Mouse (Mus musculus) heart, postnatal 0 days (tissue): ENCODE measurements around the gene Pabpn1l. TPM values are rescaled to one million over a fixed set of nuclear protein-coding genes. Genes with fewer than 3 reads are reported as not detected.

ENCODE experiments used
- ATAC-seq: fragments of 200-750 bp; cut with Nextera tagmentation; 2 replicates; pipeline ENCODE4 v1.8.0; 2017; ENCODE audit warnings: low read depth, moderate number of reproducible peaks, moderate library complexity; ENCODE audit not compliant: insufficient read depth
- DNase-seq: peaks from one replicate; pipeline ENCODE4 v3.0.0-alpha.2; 2016; ENCODE audit warnings: low spot score
- H3K27ac ChIP-seq: fragments of 300-500 bp; sonication (generic); 2 replicates; pipeline ENCODE4 v1.5.1; 2014; ENCODE audit warnings: low read depth, mild to moderate bottlenecking
- H3K27me3 ChIP-seq: fragments of 300-500 bp; sonication (generic); 2 replicates; pipeline ENCODE4 v1.6.1; 2014; ENCODE audit warnings: low read length, mixed read lengths; ENCODE audit not compliant: control insufficient read depth, insufficient read depth
- H3K36me3 ChIP-seq: fragments of 300-500 bp; sonication (generic); replicated peaks from 2 replicates; pipeline ENCODE4 v1.6.1; 2014; ENCODE audit warnings: low read length, mixed read lengths; ENCODE audit not compliant: control insufficient read depth, insufficient read depth
- H3K4me1 ChIP-seq: fragments of 300-500 bp; sonication (generic); 2 replicates; pipeline ENCODE4 v1.6.1; 2014; ENCODE audit warnings: antibody characterized with exemption; ENCODE audit not compliant: control insufficient read depth, insufficient read depth
- H3K4me2 ChIP-seq: fragments of 300-500 bp; sonication (generic); 2 replicates; pipeline ENCODE4 v1.6.1; 2014; ENCODE audit warnings: low read depth, mild to moderate bottlenecking, low read length, moderate library complexity
- H3K4me3 ChIP-seq: fragments of 300-500 bp; sonication (generic); 2 replicates; pipeline ENCODE4 v1.5.1; 2014; ENCODE audit warnings: low read depth, low read length
- H3K9ac ChIP-seq: fragments of 300-500 bp; sonication (generic); replicated peaks from 2 replicates; pipeline ENCODE4 v1.6.1; 2014; ENCODE audit warnings: low read depth, low read length, mixed read lengths
- H3K9me3 ChIP-seq: fragments of 300-500 bp; sonication (generic); replicated peaks from 2 replicates; pipeline ENCODE4 v1.6.1; 2016; ENCODE audit warnings: low read length; ENCODE audit not compliant: control insufficient read depth
- CTCF ChIP-seq: IDR thresholded peaks from 2 replicates; pipeline ENCODE4 v1.5.1; 2016; ENCODE audit warnings: antibody characterized with exemption, control low read depth, low read depth
- EP300 ChIP-seq: IDR thresholded peaks from 2 replicates; pipeline ENCODE4 v1.6.1; 2016; ENCODE audit warnings: antibody characterized with exemption, low read depth
- WGBS: fragments of 180-500 bp; shearing (Covaris S2); extraction: QIAGEN DNeasy Blood & Tissue Kit; methylation state at CpG from one replicate; pipeline ENCODE4 v1.1.7; 2014; 5-methylcytosine and 5-hydroxymethylcytosine counted together
- polyA plus RNA-seq: library from polyadenylated mRNA; unstranded; fragments of >200 nt; fragmentation: Nextera tagmentation; extraction: Ambion mirVana; gene quantifications from 2 replicates; pipeline ENCODE4 v1.2.1, GENCODE M21; 2015
- total RNA-seq: library from RNA; depleted of rRNA; stranded (reverse); fragments of >200 nt; gene quantifications from 2 replicates; pipeline ENCODE4 v1.2.3, GENCODE M21; 2014; ENCODE audit warnings: low replicate concordance

The Pabpn1l gene
- total and polyA plus RNA-seq, 2 experiments from 2014 or later = not detected

DNA sequence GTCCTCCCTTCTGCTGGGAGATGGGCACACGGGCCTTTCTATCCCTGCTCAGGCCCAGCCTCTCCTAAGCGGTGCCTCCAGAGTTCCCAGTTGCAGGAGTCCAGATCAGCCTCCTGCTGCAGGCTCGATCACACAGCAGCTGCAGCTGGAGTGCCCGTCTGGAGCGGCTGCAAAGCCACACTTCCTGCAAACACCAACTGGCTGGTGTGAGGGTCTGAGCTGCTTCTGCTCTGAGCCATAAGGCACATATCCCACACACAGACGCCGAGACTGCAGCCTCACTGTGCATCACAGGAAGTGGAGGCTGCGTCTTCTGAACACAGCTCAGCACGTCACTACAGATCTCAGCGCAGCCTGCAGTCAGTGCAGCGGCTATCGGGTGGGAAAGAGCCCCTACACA is 44.3 kb upstream of the Pabpn1l start:
- WGBS = 42% methylated on average over 12 of the region's 12 CpGs
- Histone ChIP-seq H3K36me3 (no peaks in the 10 kb centered on the region), H3K4me1 (peaks cover 41% of the 10 kb centered on the region), H3K9me3 (no peaks in the 10 kb centered on the region), H3K27me3 (0 out of 2 replicates have a peak, but pooled peaks cover 15% of the 10 kb centered on the region), H3K27ac (peak overlapping the region; percentile 82), H3K4me2 (peak overlapping the region; percentile 10; the same call in 1 of the 2 replicates), H3K4me3 (no peak overlapping the region), H3K9ac (no peak overlapping the region)
- DNase-seq = peak; percentile 36
- no peak for ATAC-seq
- TF ChIP-seq CTCF = no peak; the same call in 1 of the 2 replicates
- no peak for TF ChIP-seq EP300

- Histone ChIP-seq H3K36me3 (no peaks in the 10 kb centered on the region), H3K4me2 (peak overlapping the region; percentile 10; the same call in 1 of the 2 replicates), H3K9ac (no peak overlapping the region), H3K27ac (peak overlapping the region; percentile 82), H3K4me3 (no peak overlapping the region), H3K27me3 (0 out of 2 replicates have a peak, but pooled peaks cover 12% of the 10 kb centered on the region), H3K4me1 (peaks cover 45% of the 10 kb centered on the region), H3K9me3 (no peaks in the 10 kb centered on the region)
- no peak for TF ChIP-seq CTCF
- peak; percentile 60 for TF ChIP-seq EP300
- WGBS = 6% methylated on average over 9 of the region's 9 CpGs
- DNase-seq (peak; percentile 64), ATAC-seq (peak; percentile 66)
Measured at GRCm38 (mm10) chr8:122666338-122666764, 43.8 kb upstream of the Pabpn1l start.

- Histone ChIP-seq H3K9ac (no peak overlapping the region), H3K4me2 (peak overlapping the region; percentile 22)
- WGBS = 28% methylated on average over 12 of the region's 14 CpGs
Measured at GRCm38 (mm10) chr8:122665667-122666316, 43.3 kb upstream of the Pabpn1l start.

GRCm38 (mm10) chr8:122665221-122665620 is 42.7 kb upstream of the Pabpn1l start:
- Histone ChIP-seq H3K4me1 (peaks cover 54% of the 10 kb centered on the region), H3K36me3 (no peaks in the 10 kb centered on the region), H3K4me2 (no peak overlapping the region), H3K9ac (no peak overlapping the region), H3K4me3 (no peak overlapping the region), H3K9me3 (no peaks in the 10 kb centered on the region), H3K27me3 (0 out of 2 replicates have a peak, but pooled peaks cover 1% of the 10 kb centered on the region), H3K27ac (peak overlapping the region; percentile 82)
- TF ChIP-seq CTCF (no peak), EP300 (peak; percentile 63; the same call in 1 of the 2 replicates)
- 48% methylated on average over 8 of the region's 8 CpGs for WGBS
- DNase-seq (peak; percentile 52), ATAC-seq (peak; percentile 33)

More at GRCm38 (mm10) chr8:122665667-122666316, 43.3 kb upstream of the Pabpn1l start:
- TF ChIP-seq CTCF (no peak), EP300 (peak; percentile 10; the same call in 1 of the 2 replicates)
- Histone ChIP-seq H3K27me3 (0 out of 2 replicates have a peak, but pooled peaks cover 7% of the 10 kb centered on the region), H3K9me3 (no peaks in the 10 kb centered on the region), H3K4me3 (no peak overlapping the region), H3K27ac (peak overlapping the region; percentile 82), H3K4me1 (peaks cover 51% of the 10 kb centered on the region), H3K36me3 (no peaks in the 10 kb centered on the region)
- ATAC-seq (peak; percentile 55), DNase-seq (peak; percentile 69)

- Histone ChIP-seq H3K27me3 (no peaks in the 10 kb centered on the region), H3K4me3 (no peak overlapping the region), H3K9me3 (no peaks in the 10 kb centered on the region), H3K4me1 (peaks cover 54% of the 10 kb centered on the region), H3K4me2 (no peak overlapping the region), H3K9ac (no peak overlapping the region), H3K36me3 (no peaks in the 10 kb centered on the region), H3K27ac (no peak overlapping the region)
- DNase-seq (no peak), ATAC-seq (no peak)
- 73% methylated on average over 5 of the region's 5 CpGs for WGBS
- TF ChIP-seq CTCF (no peak), EP300 (no peak)
Measured at GRCm38 (mm10) chr8:122663670-122664069, 41.1 kb upstream of the Pabpn1l start.
